Mouse (Mus musculus): Measurements from ENCODE around the gene Mocs1.

Mocs1 gene

DNA sequence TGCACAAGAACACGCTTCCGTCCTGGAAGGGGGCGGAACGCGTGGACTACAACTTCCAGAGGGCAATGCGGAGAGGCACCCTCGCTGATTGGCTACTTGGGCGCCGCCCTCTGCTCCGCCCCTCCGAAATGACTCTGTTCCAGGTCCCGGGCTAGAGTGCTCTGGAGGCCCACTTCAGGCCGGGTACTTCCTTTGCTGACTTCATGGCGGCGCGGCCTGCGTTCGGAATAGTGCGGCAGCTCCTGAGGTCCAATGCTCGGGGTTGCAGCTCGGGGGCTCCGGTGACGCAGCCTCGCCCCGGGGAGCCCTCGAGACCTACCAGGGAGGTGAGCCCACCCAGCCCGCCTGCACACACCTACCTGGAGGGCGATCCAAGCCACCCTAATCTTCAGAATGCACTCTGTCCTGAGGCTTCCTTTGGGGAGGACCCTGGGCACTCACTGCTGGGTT lies at the start of gene Mocs1:
Gene Mocs1 (plus strand): TSS at position 124 of the 450 bp plus-strand sequence.
- DNase-seq: peak; percentile 93

DNA sequence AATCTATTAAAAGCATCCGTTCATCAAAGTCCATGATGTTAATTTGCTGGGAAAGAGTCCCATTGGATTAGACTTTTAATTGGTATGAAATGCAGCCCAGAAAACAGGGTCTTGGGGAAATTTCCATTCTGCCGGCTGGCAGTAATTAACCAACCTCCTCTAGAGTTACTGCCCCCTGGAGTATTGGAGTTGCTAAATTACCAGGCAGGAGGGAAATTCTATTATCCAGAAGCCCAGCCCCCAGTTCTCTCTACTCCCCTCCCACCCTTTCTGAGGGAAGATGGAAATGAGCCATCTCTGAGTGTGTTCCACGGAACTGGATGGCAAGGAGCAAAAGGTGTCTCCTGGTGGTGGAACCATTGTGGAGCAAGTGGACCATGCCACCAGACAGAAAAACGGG lies 48.5 kb upstream of the Mocs1 start:
- no peak for DNase-seq

DNA sequence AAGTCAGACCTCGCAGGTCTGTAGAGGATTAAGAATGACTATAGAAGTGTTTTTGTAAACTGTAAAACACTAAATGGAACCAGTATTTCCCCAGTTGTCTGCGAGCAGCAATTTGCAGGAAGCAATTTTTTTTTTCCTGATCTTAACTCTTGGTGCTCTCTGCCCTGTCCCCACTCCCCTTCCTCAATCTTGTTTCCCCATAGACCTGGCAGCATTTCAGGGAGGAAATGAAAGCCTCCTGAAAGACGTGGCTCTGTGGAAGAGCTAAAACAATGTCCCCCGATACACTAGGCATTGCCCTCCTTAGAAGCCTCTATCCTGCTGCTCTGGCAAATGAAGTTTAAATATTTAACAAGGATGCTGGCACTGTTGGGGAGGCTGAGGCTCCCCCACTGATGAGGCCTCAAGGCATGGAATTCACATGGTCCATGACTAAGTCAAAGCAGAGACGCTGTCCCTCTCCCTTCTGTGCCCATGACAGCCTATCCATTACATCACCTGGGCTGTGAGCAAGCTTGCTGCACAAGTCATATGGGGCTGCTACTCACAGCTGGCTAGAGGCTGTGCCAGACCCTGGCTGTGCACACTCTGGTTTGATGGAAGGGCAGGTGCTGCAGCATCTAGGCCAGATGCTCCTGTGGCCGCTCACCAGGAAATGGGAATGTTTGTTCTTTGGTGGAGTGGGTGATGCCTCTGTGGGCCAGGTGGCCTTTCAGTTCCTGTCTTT lies 43.8 kb upstream of the Mocs1 start:
- no peak for DNase-seq

GRCm38 (mm10) chr17:49387741-49388140 lies 40.4 kb upstream of the Mocs1 start:
- no peak for DNase-seq

DNA sequence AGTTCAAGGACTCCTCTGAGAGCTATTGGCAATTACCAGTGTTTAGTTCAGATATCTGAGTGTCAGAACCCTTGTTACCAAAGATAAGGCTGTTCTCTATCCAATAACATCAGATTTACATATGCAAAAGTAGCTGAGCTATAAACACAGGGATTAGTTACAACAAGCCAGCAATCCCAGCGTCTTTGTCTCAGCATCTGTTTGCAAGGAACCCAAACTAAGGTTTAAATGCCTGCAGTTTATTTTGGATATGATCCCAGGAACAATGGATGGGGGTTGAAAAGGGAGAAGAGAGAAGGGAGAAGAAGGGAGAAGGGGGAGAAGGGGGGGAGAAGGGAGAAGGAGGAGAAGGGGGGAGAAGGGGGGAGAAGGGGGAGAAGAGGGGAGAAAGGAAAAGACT lies 35.4 kb upstream of the Mocs1 start:
- no peak for DNase-seq

- no peak for DNase-seq
Measured at GRCm38 (mm10) chr17:49394836-49395235, 33.3 kb upstream of the Mocs1 start.

- no peak for DNase-seq
Measured at GRCm38 (mm10) chr17:49399605-49400004, 28.6 kb upstream of the Mocs1 start.

DNA sequence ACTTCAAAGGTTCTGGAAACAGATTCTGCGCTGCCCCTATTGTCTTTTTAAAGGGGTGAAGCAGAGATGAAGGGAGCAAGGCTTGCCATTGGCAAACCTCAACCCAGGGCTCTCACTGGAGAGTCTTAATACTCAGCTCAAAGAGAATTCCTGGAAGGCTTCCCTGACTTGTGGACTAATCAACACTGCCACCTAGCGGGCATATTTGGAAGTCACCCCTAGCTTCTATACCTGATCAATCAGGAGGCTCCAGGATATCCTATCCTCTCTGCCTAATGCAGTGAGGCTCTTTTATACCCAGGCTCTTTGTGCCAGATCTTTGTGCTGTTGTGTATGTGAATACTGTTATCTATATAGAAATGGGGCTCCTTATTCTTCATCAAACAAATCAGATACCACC lies 28.0 kb upstream of the Mocs1 start:
- DNase-seq: peak; percentile 72

GRCm38 (mm10) chr17:49403151-49403550 lies 25.0 kb upstream of the Mocs1 start:
- no peak for DNase-seq

DNA sequence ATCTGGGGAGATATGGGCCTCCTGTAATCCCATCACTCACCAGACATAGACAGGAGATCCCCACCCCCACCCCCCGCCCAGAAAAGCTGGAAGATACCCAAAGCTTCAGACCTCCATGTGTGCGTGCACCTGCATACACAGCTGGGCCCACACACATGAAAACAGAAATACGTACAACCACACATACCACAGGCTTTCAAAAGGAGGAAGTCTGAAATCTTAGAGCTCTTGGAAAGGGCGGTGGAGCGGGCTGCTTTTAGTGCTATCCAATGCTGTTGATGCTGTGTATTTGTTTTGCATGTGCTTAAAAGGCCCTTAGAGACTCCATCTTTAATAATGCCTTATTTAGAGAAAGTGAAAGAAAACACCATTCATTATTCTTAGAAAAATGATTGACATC lies 22.2 kb upstream of the Mocs1 start:
- DNase-seq: no peak

GRCm38 (mm10) chr17:49412974-49413373 lies 15.2 kb upstream of the Mocs1 start:
- DNase-seq: no peak

- no peak for DNase-seq
Measured at GRCm38 (mm10) chr17:49413554-49413953, 14.6 kb upstream of the Mocs1 start.

- no peak for DNase-seq
Measured at GRCm38 (mm10) chr17:49416228-49416627, 11.9 kb upstream of the Mocs1 start.

DNA sequence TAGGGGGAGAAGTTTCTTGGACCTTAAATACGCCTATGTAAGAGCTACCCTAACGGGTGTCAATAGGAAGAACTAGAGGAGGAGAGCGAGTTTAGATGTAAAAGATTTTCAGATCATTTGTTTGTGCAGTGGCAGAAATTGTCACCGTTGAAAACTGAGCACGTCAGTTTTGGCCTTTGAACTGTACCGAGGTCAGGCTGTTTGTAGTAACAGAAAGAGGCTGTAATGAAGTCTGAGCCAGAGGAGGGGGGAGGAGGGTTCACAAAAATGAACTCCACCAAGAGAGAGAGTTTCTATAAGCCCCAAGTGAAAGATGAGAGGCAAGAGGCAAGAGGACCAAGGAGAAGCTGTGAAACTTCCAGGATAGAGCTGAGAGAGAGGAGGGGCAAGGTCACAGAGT lies 8.3 kb upstream of the Mocs1 start:
- DNase-seq: no peak

DNA sequence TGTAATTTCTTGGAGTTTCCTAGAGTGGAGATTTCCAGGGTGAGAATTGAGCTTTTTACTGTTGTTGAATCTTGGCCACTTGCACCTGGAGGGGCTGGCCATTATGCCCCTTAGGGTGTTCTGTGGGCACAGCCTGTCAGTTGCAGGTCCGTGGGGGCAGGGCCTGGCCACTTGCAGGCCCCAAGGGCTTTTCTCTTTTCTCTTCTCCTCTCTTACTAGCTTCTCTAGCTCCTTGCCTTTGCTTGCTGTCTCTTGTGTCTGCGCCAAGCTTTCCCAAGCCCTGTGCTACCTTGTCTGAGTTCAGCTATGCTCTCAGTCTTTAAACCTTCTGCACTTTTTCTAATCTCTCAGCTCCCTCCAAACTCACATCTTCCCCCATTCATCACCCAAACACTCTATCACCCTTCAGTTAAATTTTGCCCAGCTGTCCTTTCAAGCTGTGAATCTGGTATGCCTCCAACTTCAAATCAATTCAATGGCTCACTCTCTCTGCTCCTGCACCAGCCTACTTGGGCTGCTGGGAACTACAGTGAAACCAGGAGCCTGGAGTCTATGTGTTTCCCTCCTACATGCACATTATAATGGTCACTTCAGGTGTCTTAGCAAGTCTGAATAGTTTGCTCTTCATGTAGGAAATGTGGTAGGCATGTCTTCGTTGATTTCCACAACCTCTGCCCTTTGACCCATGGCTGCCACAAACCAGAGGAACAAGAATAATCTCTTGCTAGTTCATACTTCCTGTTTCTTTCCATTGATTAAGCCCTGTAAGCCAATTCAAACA lies 5.7 kb upstream of the Mocs1 start:
- DNase-seq: no peak

DNA sequence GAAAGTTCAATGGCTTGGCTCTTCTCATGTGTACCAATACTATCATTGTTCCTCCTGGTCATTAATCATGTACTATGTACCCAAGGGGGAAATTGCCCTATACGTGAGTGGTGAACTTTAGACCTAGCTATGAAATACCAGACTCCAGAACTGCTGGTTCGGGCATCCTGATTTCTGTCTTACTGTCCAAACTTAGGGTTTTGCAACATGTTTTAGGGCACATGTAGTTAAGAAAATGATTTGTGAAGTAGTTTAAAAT lies 5.2 kb upstream of the Mocs1 start:
- DNase-seq: no peak

- DNase-seq: no peak
Measured at GRCm38 (mm10) chr17:49423872-49424271, 4.3 kb upstream of the Mocs1 start.

GRCm38 (mm10) chr17:49427631-49428238 lies 427 bp upstream of the Mocs1 start:
- no peak for DNase-seq

GRCm38 (mm10) chr17:49428751-49429415 lies 721 bp downstream of the Mocs1 start:
- DNase-seq: no peak

DNA sequence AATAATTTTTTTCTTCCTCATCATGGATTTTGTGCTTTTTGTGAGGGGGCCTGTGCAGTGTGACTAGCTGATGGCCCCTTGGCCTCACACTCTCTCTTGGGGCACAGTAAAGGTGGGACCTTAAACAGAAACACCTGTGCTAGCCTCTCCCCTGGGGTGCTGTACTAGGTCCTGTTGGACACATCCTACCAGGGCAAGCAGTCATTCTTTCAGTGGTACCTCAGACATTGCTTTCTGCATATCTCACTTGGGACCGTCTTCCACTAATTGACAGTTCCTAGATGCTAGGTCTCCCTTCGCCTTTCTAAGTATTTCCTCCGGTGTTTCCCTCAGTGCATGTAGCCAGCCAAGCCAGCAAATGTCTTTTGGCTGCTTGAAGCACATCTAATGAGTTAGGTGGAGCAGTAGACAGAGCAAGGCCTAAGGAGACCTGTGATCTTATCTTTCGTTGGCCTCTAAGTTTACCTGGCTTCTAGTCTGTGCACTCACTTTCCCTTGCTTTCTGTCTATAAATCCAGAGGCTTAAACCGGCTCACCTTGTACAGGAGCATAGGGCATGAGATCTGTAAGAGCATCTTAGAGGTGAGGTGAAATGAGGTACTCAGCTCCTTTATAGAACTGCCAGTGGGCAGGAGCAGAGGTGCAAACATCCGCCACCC lies 1.4 kb downstream of the Mocs1 start:
- DNase-seq: no peak

DNA sequence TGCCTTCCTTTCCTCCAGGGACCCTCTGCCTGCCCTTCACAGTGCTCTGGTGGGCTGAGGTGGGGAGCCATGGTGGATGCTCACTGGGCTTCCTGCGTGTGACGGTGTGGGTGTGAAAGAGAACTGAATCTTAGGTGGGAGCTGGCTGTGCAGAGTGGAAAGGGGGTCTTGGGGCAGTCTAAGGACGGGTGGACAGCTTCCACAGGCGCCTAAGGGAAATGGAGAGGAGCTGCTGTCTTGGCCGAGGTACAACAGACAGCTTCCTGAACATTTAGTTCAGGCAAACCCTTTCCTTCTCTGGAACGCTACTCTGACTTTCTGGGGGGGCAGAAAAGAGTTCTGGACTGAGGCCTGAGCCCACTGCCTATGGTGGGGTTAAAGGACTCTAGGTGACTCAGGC lies 2.0 kb downstream of the Mocs1 start:
- DNase-seq: no peak

GRCm38 (mm10) chr17:49431176-49431575 lies 3.0 kb downstream of the Mocs1 start:
- DNase-seq: no peak

DNA sequence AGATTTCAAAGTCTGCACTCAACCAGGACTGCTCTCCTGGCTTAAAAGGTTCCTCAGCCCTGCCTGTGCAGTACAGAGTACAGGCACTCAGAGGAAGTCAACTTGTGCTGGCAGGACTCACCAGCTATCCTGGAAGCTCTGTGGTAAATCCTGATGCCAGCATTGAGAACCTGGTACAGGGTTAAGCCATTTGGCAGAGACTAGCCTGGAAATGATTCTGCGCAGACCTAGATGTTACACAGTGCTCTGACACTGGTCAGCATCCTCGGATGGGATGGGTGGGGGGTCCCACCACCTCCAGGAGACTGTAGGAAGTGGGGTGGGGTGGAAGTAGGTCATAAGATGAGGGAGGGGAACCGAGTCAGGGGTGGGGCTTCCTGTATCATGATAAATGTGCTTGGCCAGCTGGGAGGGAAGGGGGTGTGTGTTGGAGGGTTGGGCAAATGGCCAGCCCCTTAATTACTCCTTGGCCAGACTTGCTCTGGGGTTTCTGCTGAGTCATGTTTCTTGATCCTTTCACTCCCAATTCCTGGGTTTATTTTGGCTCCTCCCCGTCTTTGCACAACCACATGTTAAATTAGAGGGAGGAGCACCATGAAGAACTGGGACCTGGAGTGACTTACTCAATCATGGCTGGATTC lies 4.0 kb downstream of the Mocs1 start:
- no peak for DNase-seq
